ENCODE assay signal across 18 mouse cellular contexts in genomic region chr3:141216999-141217398, GRCm38 (mm10). TPM values are rescaled to one million over a fixed set of nuclear protein-coding genes. Genes with fewer than 3 reads are reported as not detected.
DNase-seq lines count a peak whose midpoint lies in the region; ATAC-seq lines count a peak whose summit lies in the region.
"Had no signal": no experiment of that assay in that cellular context is flagged by ENCODE, and none has a peak within 500 bp of the region (broad histone marks: within the 10 kb centered on the region; RNA-seq: fewer than 3 reads in every experiment).

No protein-coding gene starts in this region.

- no peak overlapping the region for H3K4me3 ChIP-seq in neural tube, embryonic 11.5 days (ENCODE audit: low read depth, low read length)
- H3K4me3 ChIP-seq: limb, embryonic 13.5 days; midbrain, embryonic 15.5 days; neural tube, embryonic 15.5 days had no signal

- H3K9me3 ChIP-seq in neural tube, embryonic 11.5 days (ENCODE audit: control insufficient read depth, low read length) = no peaks in the 10 kb centered on the region
- H3K9me3 ChIP-seq: G1E; limb, embryonic 13.5 days; midbrain, embryonic 15.5 days; neural tube, embryonic 15.5 days had no signal

- H3K9ac ChIP-seq in neural tube, embryonic 11.5 days (ENCODE audit: low read length) = no peak overlapping the region
- H3K9ac ChIP-seq: limb, embryonic 13.5 days; midbrain, embryonic 15.5 days; neural tube, embryonic 15.5 days had no signal

- no peaks in the 10 kb centered on the region for H3K4me1 ChIP-seq in neural tube, embryonic 11.5 days (ENCODE audit: control insufficient read depth, insufficient read depth, low read length)
- H3K4me1 ChIP-seq: limb, embryonic 13.5 days; midbrain, embryonic 15.5 days; neural tube, embryonic 15.5 days had no signal

- H3K4me2 ChIP-seq in neural tube, embryonic 11.5 days (ENCODE audit: low read depth) = no peak overlapping the region
- H3K4me2 ChIP-seq: limb, embryonic 13.5 days; midbrain, embryonic 15.5 days; neural tube, embryonic 15.5 days had no signal

- H3K27ac ChIP-seq in neural tube, embryonic 11.5 days (ENCODE audit: low read depth, low read length) = no peak overlapping the region
- H3K27ac ChIP-seq: limb, embryonic 13.5 days; midbrain, embryonic 15.5 days; neural tube, embryonic 15.5 days had no signal

- H3K36me3 ChIP-seq in neural tube, embryonic 11.5 days (ENCODE audit: control insufficient read depth, insufficient read depth, low read length) = no peaks in the 10 kb centered on the region
- H3K36me3 ChIP-seq: G1E; limb, embryonic 13.5 days; midbrain, embryonic 15.5 days; neural tube, embryonic 15.5 days had no signal

- H3K27me3 ChIP-seq in neural tube, embryonic 11.5 days (ENCODE audit: control insufficient read depth, insufficient read depth, low read length) = no peaks in the 10 kb centered on the region
- H3K27me3 ChIP-seq: limb, embryonic 13.5 days; midbrain, embryonic 15.5 days; neural tube, embryonic 15.5 days had no signal

- peak; percentile 43 to 61 for DNase-seq in cerebellum, postnatal 10 days
- no peak for DNase-seq in cerebellum, adult 18-20 months
- DNase-seq in kidney, adult 9 months = peak; percentile 13
- no peak for DNase-seq in kidney, adult 8-10 months
- peak; percentile 17 for DNase-seq in neural tube, embryonic 11.5 days (ENCODE audit: low spot score)
- no peak for DNase-seq in neural tube, embryonic 10.5 days (ENCODE audit: extremely low spot score, low spot score)
- DNase-seq in frontal cortex, postnatal 25 days (ENCODE audit: low spot score in 2 of 2) = no peak
- no peak for DNase-seq in cerebellum, adult 11-12 months
- DNase-seq: cerebellum, adult 2 months; kidney, postnatal 14 days; layer of hippocampus, postnatal 36 days; right cerebral cortex, postnatal 14 days had no signal

- ATAC-seq in neural tube, embryonic 11.5 days (ENCODE audit: insufficient read depth, low FRiP score, low TSS enrichment) = no peak
- ATAC-seq: midbrain, embryonic 15.5 days had no signal

RNA-seq across cellular contexts. Expression of gene Pdha2, which starts 4.8 kb away (rescaled TPM):
- polyA plus RNA-seq in neural tube, embryonic 11.5 days (2014; fragmentation: Nextera tagmentation; extraction: Ambion mirVana) = not detected in 2 replicates
- polyA plus RNA-seq: cerebellum, adult 2 months; G1E; limb, embryonic 13.5 days; lung, embryonic 16.5 days; midbrain, embryonic 15.5 days; neural tube, embryonic 15.5 days; thymus, postnatal 0 days had no signal

Comparison
In these comparisons a context has a peak if more than half of its experiments do, and no peak if none do; other contexts are left out.
1. DNase-seq: peak in cerebellum, postnatal 10 days (2 of 2), kidney, adult 9 months (single experiment) and neural tube, embryonic 11.5 days (single experiment); none in cerebellum, adult 18-20 months (0 of 2), kidney, adult 8-10 months (0 of 2), neural tube, embryonic 10.5 days (single experiment), frontal cortex, postnatal 25 days (0 of 2) and cerebellum, adult 11-12 months (single experiment).